Mouse (Mus musculus) liver, embryonic 15.5 days (tissue): ENCODE data around the gene Ccdc32. TPM values are rescaled to one million over a fixed set of nuclear protein-coding genes. Genes with fewer than 3 reads are reported as not detected.

Source experiments
- ATAC-seq: fragments of 200-750 bp; cut with Nextera tagmentation; 2 replicates; pipeline ENCODE4 v1.8.0; 2017; ENCODE audit warnings: moderate number of reproducible peaks, mild to moderate bottlenecking, moderate library complexity; ENCODE audit not compliant: insufficient read depth
- H3K27ac ChIP-seq: fragments of 300-500 bp; sonication (generic); replicated peaks from 2 replicates; pipeline ENCODE4 v1.5.1; 2015; ENCODE audit warnings: mild to moderate bottlenecking, inconsistent platforms
- H3K27me3 ChIP-seq: fragments of 300-500 bp; sonication (generic); 2 replicates; pipeline ENCODE4 v1.6.1; 2015; ENCODE audit warnings: mild to moderate bottlenecking, inconsistent platforms
- H3K36me3 ChIP-seq: fragments of 300-500 bp; sonication (generic); replicated peaks from 2 replicates; pipeline ENCODE4 v1.6.1; 2015; ENCODE audit warnings: moderate library complexity, mild to moderate bottlenecking, inconsistent platforms
- H3K4me1 ChIP-seq: fragments of 300-500 bp; sonication (generic); replicated peaks from 2 replicates; pipeline ENCODE4 v1.6.1; 2015; ENCODE audit warnings: inconsistent platforms
- H3K4me2 ChIP-seq: fragments of 300-500 bp; sonication (generic); 2 replicates; pipeline ENCODE4 v1.6.1; 2015; ENCODE audit warnings: moderate library complexity, mild to moderate bottlenecking, inconsistent platforms
- H3K4me3 ChIP-seq: fragments of 300-500 bp; sonication (generic); replicated peaks from 2 replicates; pipeline ENCODE4 v1.5.1; 2015; ENCODE audit warnings: mild to moderate bottlenecking, inconsistent platforms
- H3K9ac ChIP-seq: fragments of 300-500 bp; sonication (generic); 2 replicates; pipeline ENCODE4 v1.6.1; 2015; ENCODE audit warnings: moderate library complexity, mild to moderate bottlenecking, inconsistent platforms
- H3K9me3 ChIP-seq: fragments of 300-500 bp; sonication (generic); replicated peaks from 2 replicates; pipeline ENCODE4 v1.6.1; 2016; ENCODE audit warnings: inconsistent platforms
- WGBS: fragments of 180-500 bp; shearing (Covaris S2); methylation state at CpG from one replicate; pipeline ENCODE4 v1.1.7; 2015; ENCODE audit warnings: mixed read lengths; ENCODE audit not compliant: insufficient replicate concordance; 5-methylcytosine and 5-hydroxymethylcytosine counted together
- polyA plus RNA-seq: library from polyadenylated mRNA; unstranded; fragments of >200 nt; fragmentation: Nextera tagmentation; extraction: Ambion mirVana; gene quantifications from 2 replicates; pipeline ENCODE4 v1.2.1, GENCODE M21; 2015

The Ccdc32 gene
- polyA plus RNA-seq, 1 experiment from 2014 or later = 12.4 TPM

DNA sequence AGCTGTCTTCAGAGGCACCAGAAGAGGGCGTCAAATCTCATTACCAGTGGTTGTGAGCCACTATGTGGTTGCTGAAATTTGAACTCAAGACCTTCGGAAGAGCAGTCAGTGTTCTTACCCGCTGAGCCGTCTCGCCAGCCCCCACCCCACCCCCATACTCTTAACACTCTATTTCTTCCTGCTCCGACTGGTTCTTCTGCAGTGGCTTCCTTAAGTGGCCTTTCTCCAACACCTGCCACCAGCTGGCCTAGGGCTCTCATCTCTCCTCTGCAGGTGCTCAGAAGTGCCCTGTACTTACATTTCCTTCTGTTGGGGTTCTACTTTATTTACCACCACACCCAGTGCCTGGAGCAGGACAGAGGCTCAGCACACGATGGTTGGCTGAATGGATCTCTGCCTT lies 14.2 kb downstream of the Ccdc32 start:
- no peak for ATAC-seq
- no peak overlapping the region for H3K27ac ChIP-seq
- WGBS = 49% methylated on average over 7 of the region's 7 CpGs

DNA sequence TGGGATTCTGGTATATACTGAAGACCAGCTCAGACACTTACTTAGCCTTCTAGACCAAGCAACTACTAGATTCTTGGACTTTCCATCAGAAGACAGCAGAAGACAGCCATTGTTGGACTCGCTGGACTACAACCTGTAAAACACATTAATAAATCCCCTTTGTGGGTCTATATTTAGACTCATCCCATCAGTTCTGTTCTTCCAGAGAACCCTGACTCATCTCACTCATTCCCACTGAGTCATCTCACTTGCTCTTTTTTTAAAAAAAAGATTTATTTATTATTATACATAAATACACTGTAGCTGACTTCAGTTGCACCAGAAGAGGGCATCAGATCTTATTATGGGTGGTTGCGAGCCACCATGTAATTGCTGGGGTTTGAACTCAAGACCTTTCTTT lies 19.8 kb downstream of the Ccdc32 start:
- peaks cover 6% of the 10 kb centered on the region; the same call in 1 of the 2 replicates for H3K27me3 ChIP-seq
- no peaks in the 10 kb centered on the region for H3K4me1 ChIP-seq
- WGBS = 66% methylated on average over 2 of the region's 2 CpGs
- H3K27ac ChIP-seq = no peak overlapping the region
- H3K9me3 ChIP-seq = no peaks in the 10 kb centered on the region
- H3K36me3 ChIP-seq = no peaks in the 10 kb centered on the region
- no peak overlapping the region for H3K4me3 ChIP-seq
- H3K4me2 ChIP-seq = no peak overlapping the region
- no peak for ATAC-seq
- H3K9ac ChIP-seq = no peak overlapping the region

More for the DNA sequence above, 14.2 kb downstream of the Ccdc32 start:
- Histone ChIP-seq H3K9me3 (peaks cover 3% of the 10 kb centered on the region; the same call in 1 of the 2 replicates), H3K36me3 (peaks cover 23% of the 10 kb centered on the region), H3K4me3 (no peak overlapping the region), H3K4me1 (peaks cover 12% of the 10 kb centered on the region; the same call in 1 of the 2 replicates), H3K4me2 (peak overlapping the region; percentile 13; the same call in 1 of the 2 replicates), H3K9ac (no peak overlapping the region), H3K27me3 (no peaks in the 10 kb centered on the region)

DNA sequence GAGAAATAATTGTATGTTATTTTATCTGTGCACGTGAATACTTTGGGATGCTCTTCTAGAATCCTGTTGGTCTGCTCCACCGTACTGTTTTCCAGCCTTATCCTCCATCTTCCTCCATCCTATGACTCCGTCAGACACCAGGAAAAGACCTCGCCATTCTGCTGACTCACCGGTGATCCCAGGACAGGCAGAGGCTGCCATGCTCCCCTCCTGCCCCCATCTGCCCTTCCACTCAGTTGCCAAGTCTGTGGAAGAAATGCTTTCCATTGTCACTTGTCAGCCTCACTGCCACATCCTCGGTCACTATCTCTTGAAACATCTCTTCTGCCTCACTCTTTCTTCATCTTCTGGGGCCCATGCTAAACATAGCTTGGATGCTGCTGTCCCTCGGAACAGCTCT lies 22.3 kb downstream of the Ccdc32 start:
- Histone ChIP-seq H3K36me3 (no peaks in the 10 kb centered on the region), H3K27ac (no peak overlapping the region), H3K4me1 (no peaks in the 10 kb centered on the region), H3K9ac (no peak overlapping the region), H3K9me3 (no peaks in the 10 kb centered on the region), H3K4me2 (no peak overlapping the region), H3K4me3 (no peak overlapping the region), H3K27me3 (peaks cover 6% of the 10 kb centered on the region; the same call in 1 of the 2 replicates)
- 62% methylated on average over 7 of the region's 7 CpGs for WGBS
- no peak for ATAC-seq

DNA sequence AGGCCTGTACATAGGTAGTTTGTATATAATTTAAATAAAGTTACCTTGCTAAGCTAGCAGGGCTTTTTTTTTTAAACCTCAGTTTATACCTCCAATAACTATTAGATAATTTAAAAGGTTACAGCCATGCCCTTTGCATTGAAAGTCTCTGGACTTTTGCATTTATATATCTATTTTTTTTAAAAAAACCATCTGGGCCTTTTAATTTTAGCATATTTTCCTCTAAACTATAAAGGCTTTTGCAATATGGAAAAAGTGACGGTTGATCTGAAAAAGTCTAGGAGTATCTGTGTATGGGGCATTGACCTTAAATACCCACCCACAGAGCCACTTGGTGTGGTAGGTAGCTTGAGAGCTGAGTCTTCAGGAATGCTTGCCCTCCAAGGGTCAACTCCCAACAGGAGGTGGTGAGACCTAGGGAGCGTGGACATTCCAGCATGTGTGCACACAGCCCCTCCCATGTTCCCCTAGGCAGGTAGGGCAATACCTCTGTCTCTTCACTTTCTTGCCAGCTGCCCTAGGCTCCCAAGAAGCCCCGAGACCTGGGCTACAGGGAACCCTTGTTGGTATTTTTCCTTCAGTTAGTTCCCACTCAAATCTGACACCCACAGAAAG lies 30.1 kb downstream of the Ccdc32 start:
- Histone ChIP-seq H3K27ac (no peak overlapping the region), H3K27me3 (peaks cover 62% of the 10 kb centered on the region), H3K4me1 (no peaks in the 10 kb centered on the region; the same call in 1 of the 2 replicates), H3K9ac (no peak overlapping the region), H3K9me3 (no peaks in the 10 kb centered on the region), H3K36me3 (no peaks in the 10 kb centered on the region), H3K4me3 (no peak overlapping the region), H3K4me2 (no peak overlapping the region)
- no peak for ATAC-seq
- 73% methylated on average over 3 of the region's 3 CpGs for WGBS

DNA sequence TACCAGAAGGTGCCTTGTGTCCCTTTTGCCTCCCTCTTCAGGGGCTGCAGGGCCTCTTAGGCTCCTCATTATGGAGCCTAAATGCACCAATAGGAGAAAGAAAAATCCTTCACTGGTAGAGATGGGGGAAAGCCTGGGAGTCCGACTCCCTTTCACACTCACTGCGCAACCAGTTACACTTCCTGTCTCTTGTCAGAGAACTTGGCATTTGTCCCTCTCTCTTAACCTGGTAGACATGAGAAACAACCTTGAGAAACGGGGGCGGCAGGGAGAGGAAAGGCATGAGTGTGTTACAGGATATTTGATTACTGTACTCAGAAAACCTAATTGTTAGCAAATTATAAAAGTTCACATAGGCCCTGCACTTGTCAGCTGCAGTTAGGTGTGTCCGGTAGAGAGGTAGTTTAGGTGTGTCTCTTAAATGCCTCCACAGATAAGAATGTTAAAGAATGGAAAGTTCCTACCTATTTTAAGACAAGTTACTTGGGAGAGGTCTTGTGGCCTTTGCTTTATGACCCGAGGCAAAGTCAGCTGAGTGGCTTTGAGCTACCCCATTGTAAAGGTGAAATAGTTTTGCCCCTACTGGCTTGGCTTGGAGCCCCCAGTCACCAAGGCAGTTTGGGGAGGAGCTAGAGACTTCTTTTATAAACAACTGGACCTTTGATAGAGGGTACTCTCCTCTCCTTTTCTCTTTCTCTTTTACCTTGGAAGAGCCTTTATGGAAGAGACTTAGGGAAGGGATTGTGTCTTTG lies 30.9 kb downstream of the Ccdc32 start:
- Histone ChIP-seq H3K9ac (no peak overlapping the region), H3K4me2 (no peak overlapping the region), H3K4me3 (no peak overlapping the region), H3K27ac (no peak overlapping the region), H3K9me3 (no peaks in the 10 kb centered on the region), H3K36me3 (no peaks in the 10 kb centered on the region), H3K27me3 (peaks cover 68% of the 10 kb centered on the region), H3K4me1 (no peaks in the 10 kb centered on the region; the same call in 1 of the 2 replicates)
- 50% methylated on average over 6 of the region's 6 CpGs for WGBS
- ATAC-seq = no peak

DNA sequence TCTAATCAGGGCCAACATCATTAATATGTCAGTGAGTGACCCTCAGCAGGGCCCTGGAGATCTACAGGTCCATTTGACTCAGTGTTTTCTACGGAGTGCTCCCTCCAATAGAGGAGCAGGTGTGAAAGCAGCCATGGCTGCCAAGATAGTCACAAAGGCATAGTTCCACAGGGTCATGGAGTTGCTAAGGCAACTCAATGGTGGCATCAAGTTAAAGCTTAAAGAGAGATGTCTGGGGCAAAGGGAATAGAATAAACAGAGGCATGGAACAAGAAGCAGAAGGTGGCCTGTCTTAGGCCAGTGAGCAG lies 32.4 kb downstream of the Ccdc32 start:
- no peaks in the 10 kb centered on the region for H3K36me3 ChIP-seq
- H3K4me2 ChIP-seq = no peak overlapping the region
- H3K4me1 ChIP-seq = no peaks in the 10 kb centered on the region; the same call in 1 of the 2 replicates
- H3K27ac ChIP-seq = no peak overlapping the region
- peaks cover 80% of the 10 kb centered on the region for H3K27me3 ChIP-seq
- ATAC-seq = no peak
- no peaks in the 10 kb centered on the region for H3K9me3 ChIP-seq
- H3K9ac ChIP-seq = no peak overlapping the region
- H3K4me3 ChIP-seq = no peak overlapping the region
- WGBS = 56% methylated on average over 1 of the region's 1 CpGs

DNA sequence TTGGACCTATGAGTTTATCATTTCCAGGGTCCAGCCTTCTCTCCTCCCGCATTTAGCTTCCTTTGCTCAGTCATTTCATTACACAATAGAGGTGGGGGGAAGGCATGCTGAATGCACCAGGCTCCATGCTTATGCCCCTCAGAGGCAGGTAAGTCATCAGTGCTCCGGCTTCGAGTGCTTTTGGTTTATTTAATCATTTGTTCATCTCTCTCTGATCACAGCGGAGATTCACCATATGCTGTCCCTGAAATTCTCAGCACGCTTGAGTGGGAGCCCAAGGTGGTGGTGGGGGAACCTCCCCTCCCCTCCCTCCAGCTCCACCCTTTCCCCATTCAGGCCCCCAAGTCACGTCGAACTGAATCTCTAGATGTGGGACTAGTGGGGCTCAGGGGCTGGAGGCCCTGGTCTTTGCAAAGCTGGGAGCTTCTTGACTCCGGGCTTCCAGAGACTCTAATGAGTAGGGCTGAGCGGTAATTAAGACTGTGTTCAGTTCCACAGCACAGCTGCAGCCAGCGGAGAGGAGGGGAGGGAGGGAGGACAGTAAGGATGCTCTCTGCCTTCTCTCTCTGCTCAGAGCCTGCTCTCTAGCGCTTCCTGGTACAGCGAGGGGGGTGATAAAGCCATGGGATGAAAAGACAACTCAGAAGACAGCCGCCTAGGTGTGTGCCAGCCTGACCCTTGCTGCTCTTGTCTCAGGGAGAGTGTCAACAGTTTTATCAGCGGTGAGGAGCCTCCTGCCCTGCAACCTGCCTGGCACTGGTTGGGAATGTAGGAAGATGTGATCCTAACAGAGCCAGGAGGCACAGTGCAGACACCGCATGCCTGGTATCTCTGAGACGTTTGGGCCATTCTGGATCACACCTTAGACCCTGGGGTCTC lies 33.0 kb downstream of the Ccdc32 start:
- ATAC-seq = no peak
- Histone ChIP-seq H3K27me3 (peaks cover 80% of the 10 kb centered on the region), H3K4me3 (no peak overlapping the region), H3K27ac (no peak overlapping the region), H3K4me1 (no peaks in the 10 kb centered on the region; the same call in 1 of the 2 replicates), H3K4me2 (no peak overlapping the region), H3K36me3 (no peaks in the 10 kb centered on the region), H3K9ac (no peak overlapping the region), H3K9me3 (no peaks in the 10 kb centered on the region)
- 42% methylated on average over 16 of the region's 16 CpGs for WGBS

DNA sequence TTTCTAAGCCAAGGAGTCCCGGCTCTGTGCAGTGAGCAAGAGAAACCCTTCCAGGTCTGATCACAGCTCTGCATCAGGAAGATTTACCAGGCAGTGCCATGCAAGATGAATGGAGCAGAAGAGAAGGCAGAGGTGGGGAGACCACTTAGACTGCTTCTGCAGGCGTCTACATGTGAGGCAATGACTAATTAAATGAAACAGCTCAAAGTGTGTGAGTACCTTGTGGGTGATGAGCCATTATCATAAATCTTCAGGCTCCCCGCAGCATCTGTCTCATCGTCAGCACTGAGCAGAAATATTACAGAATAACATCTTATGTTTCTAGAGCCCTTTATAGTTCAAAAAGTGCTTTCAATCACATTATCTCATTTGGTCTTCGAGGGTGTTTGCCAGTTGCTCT lies 33.7 kb downstream of the Ccdc32 start:
- 46% methylated on average over 5 of the region's 5 CpGs for WGBS
- no peak overlapping the region for H3K4me2 ChIP-seq
- no peaks in the 10 kb centered on the region for H3K9me3 ChIP-seq
- H3K4me3 ChIP-seq = no peak overlapping the region
- no peaks in the 10 kb centered on the region; the same call in 1 of the 2 replicates for H3K4me1 ChIP-seq
- H3K27me3 ChIP-seq = peaks cover 75% of the 10 kb centered on the region
- no peak overlapping the region for H3K9ac ChIP-seq
- no peaks in the 10 kb centered on the region for H3K36me3 ChIP-seq
- H3K27ac ChIP-seq = no peak overlapping the region
- no peak for ATAC-seq

DNA sequence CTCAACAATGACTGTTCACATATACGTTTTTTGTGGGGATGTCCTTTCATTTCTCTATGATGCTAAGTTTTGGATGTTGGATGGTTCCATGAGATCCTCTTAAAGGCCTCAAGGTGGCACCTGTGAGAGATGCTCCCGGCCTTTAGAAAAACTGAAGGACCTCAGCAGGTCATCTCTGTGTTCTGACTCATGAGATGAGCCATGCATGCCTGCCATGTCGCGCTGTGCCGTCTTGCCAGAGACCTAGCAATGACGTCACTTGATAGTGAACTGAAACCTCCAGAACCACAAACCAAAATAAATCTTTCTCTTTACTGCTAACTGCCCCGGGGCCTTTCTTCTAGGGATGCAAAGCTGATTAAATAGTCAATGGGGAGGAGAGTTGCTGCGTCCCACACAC lies 45.4 kb downstream of the Ccdc32 start:
- Histone ChIP-seq H3K4me3 (no peak overlapping the region), H3K27me3 (peaks cover 30% of the 10 kb centered on the region), H3K4me2 (no peak overlapping the region), H3K36me3 (no peaks in the 10 kb centered on the region), H3K9ac (no peak overlapping the region), H3K4me1 (no peaks in the 10 kb centered on the region), H3K27ac (no peak overlapping the region), H3K9me3 (no peaks in the 10 kb centered on the region)
- WGBS = 67% methylated on average over 8 of the region's 8 CpGs
- no peak for ATAC-seq

DNA sequence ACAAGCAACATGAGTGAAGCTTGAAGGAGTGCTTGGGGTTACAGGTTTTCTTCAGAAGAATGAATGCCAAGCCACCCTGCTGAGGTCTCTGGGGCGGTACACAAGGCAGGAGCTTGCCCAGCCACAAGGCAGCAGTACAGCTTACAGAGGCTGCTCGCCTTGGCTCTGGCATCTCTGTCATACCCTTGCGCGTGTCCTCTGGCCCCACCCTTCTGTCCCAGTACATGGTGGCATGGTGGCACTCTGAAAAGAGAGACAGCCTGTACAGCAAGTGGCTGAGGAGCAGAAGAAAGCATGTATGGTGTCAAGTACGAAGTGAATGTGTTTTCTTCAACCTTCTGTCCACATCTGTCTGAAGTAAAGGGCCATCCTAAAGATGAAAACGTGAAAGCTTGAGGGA lies 48.4 kb downstream of the Ccdc32 start:
- 67% methylated on average over 6 of the region's 6 CpGs for WGBS
- Histone ChIP-seq H3K9me3 (no peaks in the 10 kb centered on the region), H3K4me3 (no peak overlapping the region), H3K9ac (no peak overlapping the region), H3K4me2 (no peak overlapping the region), H3K27me3 (peaks cover 60% of the 10 kb centered on the region), H3K36me3 (no peaks in the 10 kb centered on the region), H3K4me1 (peaks cover 12% of the 10 kb centered on the region), H3K27ac (no peak overlapping the region)
- no peak for ATAC-seq

DNA sequence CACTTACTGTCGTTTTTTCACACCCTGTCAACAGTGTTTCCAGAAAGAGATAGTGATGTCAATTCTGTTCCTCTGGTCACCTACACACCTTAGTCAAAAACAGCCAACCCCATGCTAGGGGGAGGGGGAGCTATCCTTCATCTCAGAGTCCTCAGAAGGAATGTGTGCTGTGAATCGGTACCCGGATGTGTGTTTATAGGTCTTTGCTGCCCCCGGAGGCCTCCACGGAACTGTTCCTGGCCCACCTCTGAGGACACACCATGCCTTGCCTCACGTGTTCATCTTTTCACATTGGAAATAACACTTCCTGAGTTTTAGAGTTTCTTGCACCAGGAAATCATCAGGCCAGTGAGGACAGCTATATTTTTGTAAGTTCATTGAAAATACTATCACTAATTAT lies 51.1 kb downstream of the Ccdc32 start:
- no peaks in the 10 kb centered on the region for H3K36me3 ChIP-seq
- H3K27ac ChIP-seq = no peak overlapping the region
- no peak overlapping the region for H3K4me3 ChIP-seq
- H3K4me2 ChIP-seq = no peak overlapping the region
- 30% methylated on average over 6 of the region's 6 CpGs for WGBS
- ATAC-seq = no peak
- no peaks in the 10 kb centered on the region for H3K9me3 ChIP-seq
- H3K27me3 ChIP-seq = peaks cover 86% of the 10 kb centered on the region
- no peak overlapping the region for H3K9ac ChIP-seq
- peaks cover 22% of the 10 kb centered on the region for H3K4me1 ChIP-seq
